Mouse (Mus musculus): ENCODE data around the gene Hscb. TPM values are rescaled to one million over a fixed set of nuclear protein-coding genes. Genes with fewer than 3 reads are reported as not detected.

Hscb gene
- polyA plus RNA-seq, 1 experiment from 2014 or later = 28.2 TPM

DNA sequence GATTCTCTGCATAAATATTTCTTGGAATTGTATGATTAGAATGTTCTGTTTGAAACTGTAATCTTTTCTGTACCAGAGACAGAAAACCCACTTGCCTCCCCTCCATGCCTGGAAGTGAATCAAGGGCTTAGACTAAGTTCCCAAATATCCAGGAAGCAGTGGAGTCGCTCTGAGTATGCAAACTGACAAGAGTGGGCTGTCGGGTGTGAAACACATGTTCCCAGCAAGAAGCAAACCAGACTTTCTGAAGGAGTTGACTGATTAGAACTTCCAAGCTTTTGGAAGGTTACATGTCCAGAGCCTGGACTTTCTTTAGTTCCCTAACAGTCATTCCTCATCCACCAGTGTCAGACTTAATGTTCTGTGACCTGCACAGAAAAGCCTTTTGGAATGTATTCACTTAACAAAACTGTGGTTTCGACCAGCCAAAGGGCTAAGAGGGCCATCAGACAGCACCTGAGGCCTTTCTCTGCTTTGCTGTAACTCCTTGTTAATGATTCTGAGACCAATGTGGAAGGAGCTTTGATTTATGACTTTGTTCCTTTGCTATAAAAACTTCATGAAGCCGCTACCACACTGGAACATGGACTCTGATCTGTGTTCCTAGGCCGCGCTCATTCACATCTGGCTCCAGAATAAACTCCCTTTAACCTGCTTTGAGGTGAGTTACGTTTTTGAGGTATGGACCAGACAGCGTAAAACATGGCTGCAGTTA lies 12.6 kb downstream of the Hscb start:
- Histone ChIP-seq H3K27ac (peak overlapping the region; percentile 49; the same call in 1 of the 2 replicates), H3K4me1 (no peaks in the 10 kb centered on the region), H3K4me3 (replicated peaks) (no peak overlapping the region), H3K36me3 (no peaks in the 10 kb centered on the region; the same call in 1 of the 2 replicates), H3K9ac (no peak overlapping the region), H3K27me3 (replicated peaks) (no peaks in the 10 kb centered on the region), H3K4me2 (no peak overlapping the region), H3K9me3 (no peaks in the 10 kb centered on the region)
- peak; percentile 34; the same call in 1 of the 2 replicates for ATAC-seq (ENCODE audit: insufficient read depth, low FRiP score, low read depth)
- 69% methylated on average over 8 of the region's 8 CpGs for WGBS

DNA sequence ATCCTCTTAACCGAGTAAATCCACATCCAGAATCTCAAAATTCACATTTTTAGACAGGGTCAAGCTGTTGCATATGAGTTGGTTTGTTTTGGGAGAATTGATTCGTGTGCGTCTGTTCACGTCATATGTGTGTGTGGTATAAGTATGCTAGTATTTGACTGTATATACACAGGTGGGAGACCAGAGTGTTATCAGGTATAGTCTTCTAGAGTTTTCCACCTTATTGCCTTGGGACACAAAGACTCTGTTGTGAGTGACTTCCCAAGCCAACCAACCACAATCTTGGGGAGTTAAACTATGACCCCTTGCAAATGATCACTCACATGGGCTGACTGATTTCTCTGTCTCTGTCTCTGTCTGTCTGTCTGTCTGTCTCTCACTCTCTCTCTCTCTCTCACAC lies 15.2 kb downstream of the Hscb start:
- no peak overlapping the region for H3K4me2 ChIP-seq
- no peaks in the 10 kb centered on the region for H3K27me3 ChIP-seq (replicated peaks)
- H3K9me3 ChIP-seq = no peaks in the 10 kb centered on the region
- no peak for ATAC-seq (ENCODE audit: insufficient read depth, low FRiP score, low read depth)
- H3K4me3 ChIP-seq (replicated peaks) = no peak overlapping the region
- H3K9ac ChIP-seq = no peak overlapping the region
- H3K4me1 ChIP-seq = no peaks in the 10 kb centered on the region
- 68% methylated on average over 4 of the region's 4 CpGs for WGBS
- H3K27ac ChIP-seq = no peak overlapping the region
- no peaks in the 10 kb centered on the region; the same call in 1 of the 2 replicates for H3K36me3 ChIP-seq

DNA sequence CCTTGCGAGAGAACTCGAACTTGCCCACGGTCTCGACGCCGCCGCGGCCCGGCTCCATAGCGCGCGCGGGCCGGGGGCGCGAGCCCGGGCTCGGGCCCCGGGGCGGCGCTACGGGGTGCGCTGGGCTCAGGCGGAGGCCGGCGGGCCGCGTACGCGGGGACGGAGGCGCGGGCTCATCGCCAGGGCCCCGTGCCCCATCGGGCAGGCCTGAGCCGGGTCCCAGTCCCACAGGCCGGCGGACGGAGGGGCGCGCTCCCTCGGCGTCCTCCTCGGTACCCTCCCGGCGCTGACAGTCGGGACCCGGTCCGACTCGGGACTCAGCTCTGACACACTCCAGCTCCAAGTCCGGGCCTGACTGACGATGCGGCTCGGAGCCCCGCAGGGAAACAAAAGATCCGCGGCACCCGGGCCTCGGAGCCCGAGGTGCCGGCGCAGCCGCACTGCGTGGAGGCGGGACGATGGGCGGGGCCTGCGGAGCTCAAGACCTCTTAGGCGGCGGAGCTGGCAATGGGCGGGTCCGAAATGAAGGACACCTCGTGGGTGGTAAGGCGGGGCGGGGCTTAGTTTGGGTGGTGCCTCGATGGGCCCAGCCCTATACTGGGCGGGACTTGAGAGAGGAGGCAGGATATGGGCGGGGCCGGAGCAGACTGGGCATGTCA lies 29.8 kb downstream of the Hscb start, which contains the start of gene Ulk1:
Gene Ulk1 (minus strand): TSS at position 431 of the 659 bp plus-strand sequence.
- WGBS = 0% methylated on average over 75 of the region's 80 CpGs

DNA sequence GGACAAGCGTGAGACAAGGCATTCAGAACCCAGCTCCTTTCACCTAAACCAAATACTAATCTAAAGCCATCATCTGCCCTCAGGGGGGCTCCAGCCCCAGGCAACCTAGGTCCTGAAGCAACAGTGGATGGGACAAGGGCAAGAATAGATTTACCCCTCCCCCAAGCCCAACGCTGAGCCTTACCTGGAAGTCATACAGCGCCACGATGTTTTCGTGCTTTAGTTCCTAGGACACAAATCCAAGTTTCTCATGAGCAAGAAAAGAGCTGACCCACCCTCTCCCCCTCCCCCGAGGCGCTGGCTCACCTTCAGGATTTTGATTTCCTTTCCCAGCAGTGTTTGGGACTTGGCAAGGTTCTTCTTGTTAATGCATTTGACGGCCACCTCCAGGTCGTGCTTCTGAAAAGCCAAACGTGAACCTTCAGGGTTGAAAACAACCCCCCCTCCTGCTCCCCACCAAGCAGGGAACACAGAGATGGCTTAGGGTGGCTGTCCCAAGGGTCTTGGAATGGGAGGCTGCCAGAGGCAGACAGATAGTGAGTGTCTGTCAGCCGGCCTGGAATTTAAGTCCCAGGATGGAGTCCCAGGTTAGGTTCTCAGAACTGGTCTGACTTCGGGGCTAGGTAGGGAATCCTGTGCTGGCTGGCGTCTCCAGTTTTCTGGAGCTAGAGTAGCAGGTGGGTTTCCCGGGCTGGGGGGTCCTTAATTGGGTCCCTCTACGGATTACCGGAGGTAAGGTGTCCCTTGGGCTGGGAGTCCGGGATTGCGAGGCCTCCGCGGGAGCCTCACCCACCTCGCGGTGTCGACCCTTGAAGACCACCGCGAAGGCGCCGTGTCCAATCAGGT lies 30.5 kb downstream of the Hscb start:
- peak overlapping the region; percentile 98 for H3K9ac ChIP-seq
- peaks cover 5% of the 10 kb centered on the region; the same call in 1 of the 2 replicates for H3K36me3 ChIP-seq
- no peak for ATAC-seq (ENCODE audit: insufficient read depth, low FRiP score, low read depth)
- H3K27me3 ChIP-seq (replicated peaks) = no peaks in the 10 kb centered on the region
- H3K4me3 ChIP-seq (replicated peaks) = peak overlapping the region; percentile 85
- WGBS = under 1% methylated on average over 27 of the region's 27 CpGs
- H3K9me3 ChIP-seq = no peaks in the 10 kb centered on the region
- H3K27ac ChIP-seq = peak overlapping the region; percentile 85
- peaks cover 31% of the 10 kb centered on the region for H3K4me1 ChIP-seq
- peak overlapping the region; percentile 94 for H3K4me2 ChIP-seq

More for the DNA sequence above, 29.8 kb downstream of the Hscb start, which contains the start of gene Ulk1:
- Histone ChIP-seq H3K4me1 (peaks cover 25% of the 10 kb centered on the region), H3K9me3 (no peaks in the 10 kb centered on the region), H3K36me3 (peaks cover 5% of the 10 kb centered on the region; the same call in 1 of the 2 replicates), H3K27me3 (replicated peaks) (no peaks in the 10 kb centered on the region), H3K4me2 (peak within 1 kb of the TSS; percentile 94), H3K9ac (peak within 1 kb of the TSS; percentile 98), H3K27ac (peak within 1 kb of the TSS; percentile 85), H3K4me3 (replicated peaks) (peak within 1 kb of the TSS; percentile 85)
- ATAC-seq (ENCODE audit: insufficient read depth, low FRiP score, low read depth) = peak; percentile 95

DNA sequence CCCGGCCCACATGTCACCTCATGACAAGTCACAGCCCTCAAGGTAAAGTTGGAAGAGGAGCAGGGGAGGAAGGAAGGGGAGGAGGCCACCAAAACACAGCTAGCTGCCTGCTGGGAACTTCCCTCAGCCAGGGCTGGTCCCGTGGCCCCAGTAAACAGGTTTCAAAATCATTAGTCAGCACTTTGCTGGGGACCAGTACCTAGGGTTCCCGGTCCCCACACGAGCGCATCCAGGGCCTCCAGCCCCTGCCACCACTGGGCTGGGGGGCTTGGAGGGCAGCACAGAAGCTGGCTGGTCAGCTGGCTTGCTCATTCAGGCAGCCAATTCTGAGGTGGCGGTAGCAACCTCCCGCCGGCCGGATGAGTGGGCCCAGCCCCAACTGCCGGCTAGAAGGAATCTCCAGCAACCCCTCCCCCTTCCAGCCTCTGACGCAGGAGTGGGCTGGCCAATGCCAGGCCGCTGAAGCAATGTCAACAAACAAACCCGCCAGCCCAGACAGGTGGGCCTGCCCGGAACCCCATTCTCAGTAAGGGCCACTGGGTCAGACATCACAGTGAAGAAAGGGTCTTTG lies 31.4 kb downstream of the Hscb start:
- peak overlapping the region; percentile 94 for H3K4me2 ChIP-seq
- H3K9me3 ChIP-seq = no peaks in the 10 kb centered on the region
- peak; percentile 70 for ATAC-seq (ENCODE audit: insufficient read depth, low FRiP score, low read depth)
- H3K36me3 ChIP-seq = peaks cover 5% of the 10 kb centered on the region; the same call in 1 of the 2 replicates
- 3% methylated on average over 14 of the region's 14 CpGs for WGBS
- peak overlapping the region; percentile 44; the same call in 1 of the 2 replicates for H3K9ac ChIP-seq
- H3K27me3 ChIP-seq (replicated peaks) = no peaks in the 10 kb centered on the region
- peak overlapping the region; percentile 77 for H3K27ac ChIP-seq
- H3K4me1 ChIP-seq = peaks cover 31% of the 10 kb centered on the region
- H3K4me3 ChIP-seq (replicated peaks) = peak overlapping the region; percentile 85

DNA sequence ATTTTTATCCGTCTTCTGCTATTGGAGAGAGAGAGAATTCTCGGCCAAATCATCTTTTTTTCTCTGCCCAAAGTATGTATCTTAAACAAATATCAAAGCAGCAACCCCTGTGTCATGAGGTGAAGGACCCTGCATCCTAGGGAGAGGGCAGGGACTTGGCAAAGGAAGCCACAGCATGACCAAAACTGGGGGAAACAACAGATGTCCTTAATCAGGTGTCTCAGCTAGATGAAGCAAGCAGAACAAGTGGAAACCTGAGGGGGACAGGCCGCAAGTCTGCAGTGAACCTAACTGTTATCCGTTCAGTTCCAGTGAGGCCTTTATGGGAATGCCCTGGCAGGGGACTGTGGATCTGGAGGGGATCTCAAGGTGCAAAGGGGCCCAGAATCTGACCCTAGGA lies 32.1 kb downstream of the Hscb start:
- no peak for ATAC-seq (ENCODE audit: insufficient read depth, low FRiP score, low read depth)
- 0 out of 2 replicates have a peak overlapping the region, but pooled peaks have one; percentile 44 for H3K9ac ChIP-seq
- WGBS = 74% methylated on average over 4 of the region's 4 CpGs

DNA sequence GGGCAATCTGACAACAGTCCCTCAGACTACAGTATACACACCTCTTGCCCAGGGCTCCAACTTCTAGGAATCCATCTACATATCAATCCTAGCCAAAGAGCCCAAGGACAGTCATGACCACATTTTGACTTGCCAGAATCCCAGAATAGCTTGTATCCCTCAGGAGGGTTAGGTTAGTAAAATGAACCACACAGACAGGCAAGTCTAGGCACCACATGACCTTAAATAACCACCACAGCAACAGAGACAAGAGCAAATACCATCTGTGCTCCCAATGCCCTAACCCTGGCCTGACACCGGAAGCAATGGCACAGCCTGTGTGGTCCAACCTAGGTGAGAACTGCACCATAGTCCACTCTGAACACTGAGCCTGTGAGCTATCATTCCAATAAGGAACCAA lies 32.9 kb downstream of the Hscb start:
- WGBS = 84% methylated on average over 1 of the region's 1 CpGs

More for the DNA sequence above, 32.1 kb downstream of the Hscb start:
- Histone ChIP-seq H3K9me3 (no peaks in the 10 kb centered on the region), H3K36me3 (peaks cover 8% of the 10 kb centered on the region; the same call in 1 of the 2 replicates), H3K4me1 (peaks cover 32% of the 10 kb centered on the region), H3K4me3 (replicated peaks) (peak overlapping the region; percentile 85), H3K27me3 (replicated peaks) (no peaks in the 10 kb centered on the region), H3K27ac (peak overlapping the region; percentile 77), H3K4me2 (peak overlapping the region; percentile 94)

DNA sequence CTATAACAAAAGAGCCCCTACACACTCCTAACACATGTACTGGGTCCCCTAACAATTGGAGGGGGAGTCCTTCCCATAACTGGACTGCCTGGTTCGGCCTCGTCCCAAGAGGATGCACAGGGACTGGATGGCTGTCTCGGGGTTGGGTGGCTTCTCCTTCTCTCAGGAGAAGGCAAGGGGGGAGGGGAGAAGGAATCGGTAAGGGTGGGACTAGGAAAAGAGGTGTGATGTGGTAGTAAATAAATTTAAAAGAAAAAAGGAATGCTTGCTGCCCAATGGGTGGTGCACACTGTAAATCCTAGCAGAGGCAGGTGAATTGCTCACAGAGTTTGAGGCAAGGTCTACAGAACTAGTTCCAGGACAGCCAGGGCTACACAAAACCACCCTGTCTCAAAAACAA lies 33.4 kb downstream of the Hscb start:
- no peak overlapping the region for H3K9ac ChIP-seq
- H3K27ac ChIP-seq = no peak overlapping the region
- no peak for ATAC-seq (ENCODE audit: insufficient read depth, low FRiP score, low read depth)
- H3K4me2 ChIP-seq = no peak overlapping the region
- H3K4me3 ChIP-seq (replicated peaks) = no peak overlapping the region
- 85% methylated on average over 4 of the region's 4 CpGs for WGBS
- no peaks in the 10 kb centered on the region for H3K27me3 ChIP-seq (replicated peaks)
- H3K36me3 ChIP-seq = peaks cover 8% of the 10 kb centered on the region; the same call in 1 of the 2 replicates
- no peaks in the 10 kb centered on the region for H3K9me3 ChIP-seq
- H3K4me1 ChIP-seq = peaks cover 35% of the 10 kb centered on the region

More for the DNA sequence above, 32.9 kb downstream of the Hscb start:
- no peak overlapping the region for H3K9ac ChIP-seq
- ATAC-seq (ENCODE audit: insufficient read depth, low FRiP score, low read depth) = no peak
- H3K4me1 ChIP-seq = peaks cover 35% of the 10 kb centered on the region
- H3K4me3 ChIP-seq (replicated peaks) = no peak overlapping the region
- H3K36me3 ChIP-seq = peaks cover 8% of the 10 kb centered on the region; the same call in 1 of the 2 replicates
- no peaks in the 10 kb centered on the region for H3K27me3 ChIP-seq (replicated peaks)
- H3K9me3 ChIP-seq = no peaks in the 10 kb centered on the region
- no peak overlapping the region for H3K27ac ChIP-seq
- H3K4me2 ChIP-seq = no peak overlapping the region

DNA sequence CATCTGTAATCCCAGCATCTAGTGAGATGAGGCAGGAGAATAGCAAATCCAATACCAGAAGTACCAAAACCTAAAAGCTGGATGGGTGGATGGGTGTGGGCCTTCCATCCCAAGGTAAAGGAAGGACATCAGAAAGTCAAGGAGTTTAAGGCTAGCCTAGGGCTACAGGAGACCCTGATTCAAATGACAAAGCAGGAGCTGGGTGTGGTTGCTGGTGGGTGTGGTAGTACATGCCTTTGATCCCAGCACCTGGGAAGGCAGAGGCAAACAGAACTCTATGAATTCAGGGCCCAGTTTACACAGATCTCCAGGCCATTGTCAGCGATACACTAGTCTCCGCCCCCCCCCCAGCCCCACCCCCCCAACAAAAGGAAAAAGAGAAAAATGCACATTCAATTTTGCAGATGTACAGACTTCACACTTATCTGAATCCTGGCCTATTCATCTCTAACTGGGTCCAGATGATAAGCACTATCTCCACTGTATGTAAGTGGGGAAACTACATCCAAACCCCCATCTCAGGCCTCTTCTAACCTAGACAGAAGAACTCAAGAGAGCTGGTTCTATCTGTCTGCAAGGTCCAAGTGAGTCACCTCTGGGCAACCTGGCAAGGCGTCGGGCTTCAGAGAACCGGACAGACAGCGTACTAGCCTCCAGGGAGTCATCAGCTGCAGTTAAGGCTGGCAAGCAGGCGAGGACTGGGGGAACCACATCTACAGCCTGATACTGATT lies 35.4 kb downstream of the Hscb start:
- Histone ChIP-seq H3K4me3 (replicated peaks) (no peak overlapping the region), H3K36me3 (peaks cover 16% of the 10 kb centered on the region; the same call in 1 of the 2 replicates), H3K9ac (no peak overlapping the region), H3K27me3 (replicated peaks) (no peaks in the 10 kb centered on the region), H3K4me2 (no peak overlapping the region), H3K27ac (no peak overlapping the region), H3K9me3 (no peaks in the 10 kb centered on the region), H3K4me1 (peaks cover 35% of the 10 kb centered on the region)
- ATAC-seq (ENCODE audit: insufficient read depth, low FRiP score, low read depth) = no peak
- 79% methylated on average over 7 of the region's 7 CpGs for WGBS

DNA sequence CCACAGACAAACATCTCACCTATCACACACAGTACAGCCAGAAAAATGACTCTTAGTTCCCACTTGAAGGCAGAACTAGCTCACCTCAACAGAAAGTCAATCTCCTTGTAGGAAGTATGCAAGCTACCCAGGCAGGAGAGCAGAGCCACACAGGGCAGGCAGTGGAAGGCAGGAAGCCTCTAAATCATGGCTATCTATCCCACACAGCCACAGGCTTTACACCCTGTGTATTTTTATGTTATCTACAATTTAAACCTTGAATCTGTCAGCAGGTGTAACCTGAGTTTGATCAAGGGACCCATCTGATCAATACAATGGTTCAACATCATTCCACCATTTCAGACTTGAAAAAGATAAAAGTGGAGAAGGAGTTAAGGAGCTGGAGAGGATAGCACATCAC lies 36.8 kb downstream of the Hscb start:
- no peak for ATAC-seq (ENCODE audit: insufficient read depth, low FRiP score, low read depth)
- no peak overlapping the region for H3K4me2 ChIP-seq
- peaks cover 25% of the 10 kb centered on the region for H3K4me1 ChIP-seq
- no peak overlapping the region for H3K27ac ChIP-seq
- H3K27me3 ChIP-seq (replicated peaks) = no peaks in the 10 kb centered on the region
- H3K4me3 ChIP-seq (replicated peaks) = no peak overlapping the region
- peaks cover 25% of the 10 kb centered on the region for H3K36me3 ChIP-seq
- H3K9ac ChIP-seq = no peak overlapping the region
- no peaks in the 10 kb centered on the region for H3K9me3 ChIP-seq

DNA sequence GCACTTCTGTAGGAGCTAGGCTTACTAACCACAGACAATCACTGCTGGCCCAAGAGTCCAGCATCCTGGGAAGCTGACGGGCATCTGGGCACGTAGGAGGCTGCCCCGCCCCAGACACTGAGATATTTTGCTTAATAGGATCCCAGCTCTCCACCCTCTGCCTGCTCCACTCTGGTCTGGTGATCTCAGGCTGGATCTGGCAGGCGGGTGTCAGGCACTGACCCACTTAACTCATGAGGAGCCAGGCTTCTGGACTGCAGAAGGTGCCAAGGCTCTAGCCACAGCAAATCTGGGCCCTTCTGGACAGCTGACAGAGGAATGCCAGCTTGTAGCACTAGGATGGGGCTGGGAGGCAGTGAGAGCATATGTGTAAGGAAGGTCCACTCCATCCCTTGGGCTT lies 37.4 kb downstream of the Hscb start:
- H3K4me1 ChIP-seq = peaks cover 20% of the 10 kb centered on the region
- H3K9me3 ChIP-seq = no peaks in the 10 kb centered on the region
- no peak overlapping the region for H3K27ac ChIP-seq
- no peak overlapping the region for H3K9ac ChIP-seq
- WGBS = 77% methylated on average over 4 of the region's 4 CpGs
- ATAC-seq (ENCODE audit: insufficient read depth, low FRiP score, low read depth) = no peak
- H3K27me3 ChIP-seq (replicated peaks) = no peaks in the 10 kb centered on the region
- H3K4me3 ChIP-seq (replicated peaks) = no peak overlapping the region
- H3K36me3 ChIP-seq = peaks cover 28% of the 10 kb centered on the region
- no peak overlapping the region for H3K4me2 ChIP-seq
